Mouse (Mus musculus) testis, adult 2 months (tissue): Measurements from ENCODE around the gene Ksr2. TPM values are rescaled to one million over a fixed set of nuclear protein-coding genes. Genes with fewer than 3 reads are reported as not detected.
"Not testable (repeated sequence)": the region's sequence is repeated elsewhere in the genome, so short reads cannot be mapped to it uniquely, and the experiment has no call there.

Source experiments
- H3K27ac ChIP-seq: fragments of 200-500 bp; 2 replicates; pipeline ENCODE4 v1.5.1; 2012; ENCODE audit warnings: low read depth, low read length; ENCODE audit not compliant: control insufficient read depth, insufficient read depth
- H3K27me3 ChIP-seq: fragments of 200-500 bp; 2 replicates; pipeline ENCODE4 v1.6.1; 2012; ENCODE audit warnings: mild to moderate bottlenecking, low read length, moderate library complexity; ENCODE audit not compliant: control insufficient read depth, insufficient read depth
- H3K36me3 ChIP-seq: fragments of 200-500 bp; 2 replicates; pipeline ENCODE4 v1.6.1; 2012; ENCODE audit warnings: mild to moderate bottlenecking, low read length; ENCODE audit not compliant: control insufficient read depth, insufficient read depth
- H3K4me1 ChIP-seq: fragments of 200-500 bp; 2 replicates; pipeline ENCODE4 v1.6.1; 2012; ENCODE audit warnings: low read length; ENCODE audit not compliant: control insufficient read depth, insufficient read depth
- H3K4me3 ChIP-seq: fragments of 200-500 bp; 2 replicates; pipeline ENCODE4 v1.5.1; 2012; ENCODE audit warnings: low read depth, mild to moderate bottlenecking, low read length, moderate library complexity, mixed read lengths; ENCODE audit not compliant: control insufficient read depth
- CTCF ChIP-seq: fragments of 200-500 bp; IDR thresholded peaks from 2 replicates; pipeline ENCODE4 v1.5.1; 2012; ENCODE audit warnings: low read depth, mild to moderate bottlenecking, inconsistent platforms, low read length, moderate library complexity; ENCODE audit not compliant: control insufficient read depth, insufficient read depth, insufficient replicate concordance
- POLR2A ChIP-seq: fragments of 200-500 bp; IDR thresholded peaks from 2 replicates; pipeline ENCODE4 v1.6.1; 2012; ENCODE audit warnings: low read depth, mild to moderate bottlenecking, inconsistent platforms, low read length, moderate library complexity; ENCODE audit not compliant: control insufficient read depth
- polyA plus RNA-seq: library from polyadenylated mRNA; depleted of rRNA; stranded (reverse); fragments of >200 nt; gene quantifications from 2 replicates; pipeline ENCODE4 v1.2.3, GENCODE M21; 2012

Ksr2 gene
- polyA plus RNA-seq, 1 experiment, result 2.0 TPM

DNA sequence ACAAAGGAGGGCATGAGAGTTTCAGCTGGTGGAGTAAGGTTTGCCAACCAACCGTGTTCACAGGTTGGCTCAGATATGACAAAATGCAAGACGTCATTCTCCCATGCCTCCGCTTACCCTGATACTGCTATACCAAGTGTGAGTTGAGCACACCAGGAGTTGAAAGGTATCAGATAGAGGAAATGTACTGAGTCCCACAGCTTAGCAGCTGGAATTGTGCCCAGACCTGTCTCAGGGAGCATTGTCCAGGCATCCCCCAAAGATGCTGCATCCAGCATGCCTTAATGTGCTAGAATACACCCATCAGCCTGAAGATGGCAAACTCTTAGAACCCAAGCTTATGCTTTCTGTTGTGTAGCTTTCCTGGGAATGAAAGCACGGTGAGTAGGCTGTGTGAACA lies 206.5 kb downstream of the Ksr2 start:
- Histone ChIP-seq H3K4me1 (peaks cover 9% of the 10 kb centered on the region), H3K36me3 (no peaks in the 10 kb centered on the region), H3K27me3 (no peaks in the 10 kb centered on the region), H3K27ac (no peak overlapping the region), H3K4me3 (no peak overlapping the region)
- no peak for TF ChIP-seq CTCF
- no peak for TF ChIP-seq POLR2A

DNA sequence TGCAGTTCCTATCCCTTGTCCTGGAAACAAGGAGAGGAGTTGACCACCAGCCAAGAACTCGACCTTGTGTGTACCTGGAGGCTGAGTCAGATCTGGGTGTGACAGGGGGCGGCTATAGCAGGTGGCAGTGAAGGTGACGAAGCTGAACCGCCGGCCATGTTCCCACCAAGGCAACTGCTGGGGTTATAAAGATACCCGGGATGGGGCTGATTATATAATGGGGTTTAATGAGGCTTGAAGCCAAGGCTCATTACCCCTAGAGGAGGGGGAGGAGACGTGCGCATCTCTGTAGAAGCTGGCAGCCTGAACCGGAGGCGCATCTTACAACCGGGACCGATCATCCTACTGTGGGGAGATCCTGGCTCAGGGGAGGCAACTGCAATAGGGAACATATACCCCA lies 208.4 kb downstream of the Ksr2 start:
- Histone ChIP-seq H3K4me3 (no peak overlapping the region), H3K27me3 (no peaks in the 10 kb centered on the region), H3K27ac (no peak overlapping the region), H3K36me3 (no peaks in the 10 kb centered on the region), H3K4me1 (no peaks in the 10 kb centered on the region)
- TF ChIP-seq CTCF, result no peak
- TF ChIP-seq POLR2A, result no peak

DNA sequence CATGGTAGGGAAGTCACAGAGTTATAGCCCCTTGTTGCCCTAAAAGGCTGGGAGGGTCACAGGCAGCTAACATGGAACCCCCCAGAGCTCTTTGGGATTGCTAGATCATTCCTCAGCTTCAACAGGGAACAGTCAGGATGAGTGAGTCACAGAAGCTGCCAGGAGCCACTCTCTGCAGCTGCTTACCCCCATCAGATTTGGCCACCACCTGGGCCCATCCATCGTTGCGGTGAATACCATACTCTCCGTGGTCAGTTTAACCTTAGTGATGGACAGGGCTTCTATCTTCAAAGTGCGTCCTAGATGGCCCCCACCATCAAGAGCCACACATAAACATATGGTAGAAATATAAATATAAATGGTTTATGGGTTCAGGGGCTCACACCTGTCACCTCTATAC lies 209.4 kb downstream of the Ksr2 start:
- H3K4me3 ChIP-seq, H3K27ac ChIP-seq, H3K36me3 ChIP-seq, H3K4me1 ChIP-seq, H3K27me3 ChIP-seq: not testable (repeated sequence)

DNA sequence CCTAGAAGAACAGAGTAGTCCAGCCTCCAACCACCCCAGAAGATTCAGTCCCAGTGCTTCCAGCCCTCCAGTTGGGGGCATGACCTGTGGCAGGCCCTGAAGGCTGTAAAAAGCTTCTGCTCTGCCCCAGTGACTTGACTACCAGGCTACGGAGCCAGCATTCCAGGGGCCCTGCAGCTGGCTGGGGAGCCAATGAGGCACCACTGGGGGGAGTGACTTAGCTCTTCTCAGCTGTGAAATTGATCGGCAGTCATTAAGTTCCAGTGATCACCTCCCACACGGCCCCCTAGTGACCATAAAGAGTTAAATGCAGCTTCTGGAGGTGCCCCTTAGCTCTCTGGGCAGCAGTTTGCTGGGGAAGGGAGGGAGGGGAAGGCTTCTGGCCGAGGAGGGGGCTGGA lies 213.1 kb downstream of the Ksr2 start:
- Histone ChIP-seq H3K4me3 (no peak overlapping the region), H3K36me3 (no peaks in the 10 kb centered on the region), H3K27ac (no peak overlapping the region), H3K27me3 (no peaks in the 10 kb centered on the region), H3K4me1 (peaks cover 14% of the 10 kb centered on the region)
- TF ChIP-seq CTCF, result no peak
- no peak for TF ChIP-seq POLR2A

DNA sequence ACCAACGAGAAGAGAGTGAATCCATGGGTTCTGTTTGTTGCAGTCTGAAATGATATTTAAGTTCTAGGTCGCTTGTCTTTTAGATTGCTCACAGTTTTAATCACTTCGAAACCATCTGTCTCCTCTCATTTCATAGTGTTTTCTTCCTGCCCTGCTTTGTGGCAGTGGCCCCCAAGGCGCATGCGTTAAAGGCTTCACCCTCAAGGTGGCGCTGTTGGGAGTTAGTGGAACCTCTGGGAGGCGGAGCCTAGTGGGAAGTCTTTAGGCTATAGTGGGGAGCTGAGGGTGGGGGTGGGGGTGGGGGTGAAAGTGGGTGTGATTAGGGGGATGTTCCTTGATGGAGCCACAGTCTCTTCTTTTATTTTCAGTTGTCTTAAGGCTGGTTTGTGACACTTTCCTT lies 214.6 kb downstream of the Ksr2 start:
- H3K4me3 ChIP-seq, result peak overlapping the region; percentile 97
- H3K36me3 ChIP-seq, result no peaks in the 10 kb centered on the region
- H3K27me3 ChIP-seq, result no peaks in the 10 kb centered on the region
- TF ChIP-seq POLR2A (no peak), CTCF (peak; percentile 82; the same call in 1 of the 2 replicates)
- H3K4me1 ChIP-seq, result peaks cover 14% of the 10 kb centered on the region
- H3K27ac ChIP-seq, result peak overlapping the region; percentile 96

DNA sequence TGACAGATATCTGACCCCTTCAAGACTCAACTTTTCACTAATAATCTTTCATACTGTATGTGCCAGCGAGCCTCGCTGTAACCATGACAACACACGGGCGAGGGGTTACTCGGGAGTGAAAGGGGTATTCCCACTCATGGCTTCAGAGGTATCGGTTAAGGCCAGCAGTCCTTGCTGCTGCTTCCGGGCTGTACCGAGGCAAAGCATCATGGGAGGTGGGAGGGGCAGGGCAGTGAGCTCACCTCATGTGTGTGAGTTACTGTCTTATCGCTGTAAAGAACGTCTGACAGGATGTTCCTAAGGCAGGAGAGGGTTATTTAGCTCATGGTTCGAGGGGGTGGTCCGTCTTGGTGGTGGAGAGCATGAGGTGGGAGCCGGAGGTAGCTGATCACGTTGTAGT lies 215.8 kb downstream of the Ksr2 start:
- Histone ChIP-seq H3K27me3 (no peaks in the 10 kb centered on the region), H3K4me3 (peak overlapping the region; percentile 97), H3K4me1 (peaks cover 14% of the 10 kb centered on the region), H3K27ac (peak overlapping the region; percentile 96), H3K36me3 (no peaks in the 10 kb centered on the region)
- no peak for TF ChIP-seq CTCF
- TF ChIP-seq POLR2A, result peak; percentile 85

DNA sequence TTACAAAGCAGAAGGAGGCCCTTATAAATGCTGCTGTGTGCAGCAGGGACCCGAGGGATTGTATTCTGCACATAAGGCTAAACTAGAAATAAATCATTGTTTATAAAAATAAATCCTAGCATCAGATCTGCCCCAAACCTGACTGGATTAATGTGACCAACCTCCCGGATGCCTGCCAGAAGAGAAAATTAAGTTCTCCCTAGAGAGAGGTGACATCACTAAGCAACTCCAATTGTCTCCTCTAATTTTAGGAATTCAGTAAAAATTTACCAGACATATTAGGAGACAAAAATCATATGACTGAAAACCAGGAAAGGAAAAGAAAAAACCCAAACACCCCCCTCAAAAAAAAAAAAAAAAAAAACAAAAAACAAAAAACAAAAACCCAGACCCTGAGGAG lies 221.4 kb downstream of the Ksr2 start:
- H3K4me1 ChIP-seq, result peaks cover under 1% of the 10 kb centered on the region; the same call in 1 of the 2 replicates
- no peak overlapping the region for H3K27ac ChIP-seq
- H3K4me3 ChIP-seq, result no peak overlapping the region
- no peaks in the 10 kb centered on the region for H3K36me3 ChIP-seq
- no peaks in the 10 kb centered on the region for H3K27me3 ChIP-seq
- TF ChIP-seq CTCF (no peak), POLR2A (no peak)

DNA sequence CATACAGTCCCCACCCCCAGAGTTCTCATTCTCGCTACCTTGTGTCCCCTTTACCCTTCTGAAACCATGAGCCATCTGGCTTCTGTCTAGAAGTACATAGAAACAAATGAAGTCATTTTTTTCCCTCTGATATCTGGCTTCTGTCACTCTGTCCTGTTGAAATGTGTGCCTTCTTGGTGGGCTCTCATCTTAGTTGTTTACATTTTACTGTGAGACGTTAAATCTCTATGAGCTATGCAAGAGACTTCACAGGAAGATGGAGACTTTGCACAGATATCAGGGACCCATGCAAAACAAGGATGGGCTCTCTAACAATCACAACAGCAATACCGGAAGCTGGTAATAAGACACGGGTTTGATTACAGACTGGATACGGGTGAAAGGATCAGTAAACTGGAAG lies 222.0 kb downstream of the Ksr2 start:
- H3K27ac ChIP-seq, result no peak overlapping the region
- no peaks in the 10 kb centered on the region for H3K4me1 ChIP-seq
- TF ChIP-seq POLR2A (no peak), CTCF (no peak)
- H3K4me3 ChIP-seq, result no peak overlapping the region
- no peaks in the 10 kb centered on the region for H3K36me3 ChIP-seq
- H3K27me3 ChIP-seq, result no peaks in the 10 kb centered on the region
